Mouse (Mus musculus) lung, postnatal 25 days (tissue): ENCODE measurements around the gene Trim13.

ENCODE experiments used
- DNase-seq: peaks from one replicate; pipeline ENCODE4 v3.0.0; 2022; ENCODE audit warnings: low spot score

Gene Trim13

DNA sequence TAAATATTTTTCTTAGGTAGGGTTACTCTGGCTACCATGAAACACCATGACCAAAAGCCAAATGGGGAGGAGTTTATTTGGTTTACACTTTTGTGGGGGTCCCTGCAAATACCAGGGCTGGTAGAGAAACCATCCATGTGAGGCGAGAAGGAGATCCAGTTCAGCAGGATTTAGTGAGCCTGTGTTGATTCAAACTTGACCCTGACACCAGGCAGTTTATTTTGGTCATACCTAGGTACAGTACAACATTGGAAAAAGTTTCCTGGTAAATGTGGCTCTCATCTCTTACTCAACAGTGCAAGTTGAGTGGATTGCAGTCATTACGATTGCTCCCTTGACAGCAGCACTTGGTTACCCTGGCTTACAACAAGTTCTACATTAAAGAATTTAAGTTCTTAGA, 15.3 kb downstream of the Trim13 start:
- DNase-seq: peak; percentile 62

DNA sequence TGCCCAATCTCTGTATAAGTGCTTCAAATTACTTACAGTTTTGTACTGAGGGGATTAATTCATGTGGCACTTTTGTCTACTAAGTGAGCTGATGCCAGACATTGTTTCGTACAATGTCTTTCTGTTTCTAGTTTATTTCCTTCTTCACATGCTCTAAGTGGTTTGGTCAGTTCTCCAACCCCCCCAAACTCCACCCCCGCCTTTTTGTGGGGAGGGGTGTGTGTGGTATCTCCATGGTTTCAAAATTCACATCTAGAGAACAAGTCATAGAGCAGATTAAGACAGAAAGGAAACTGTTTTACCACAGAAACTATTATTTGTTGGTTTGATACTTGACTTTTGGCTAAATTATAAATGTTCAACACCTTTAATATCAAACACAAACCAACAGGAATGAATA, 22.3 kb downstream of the Trim13 start:
- no peak for DNase-seq

DNA sequence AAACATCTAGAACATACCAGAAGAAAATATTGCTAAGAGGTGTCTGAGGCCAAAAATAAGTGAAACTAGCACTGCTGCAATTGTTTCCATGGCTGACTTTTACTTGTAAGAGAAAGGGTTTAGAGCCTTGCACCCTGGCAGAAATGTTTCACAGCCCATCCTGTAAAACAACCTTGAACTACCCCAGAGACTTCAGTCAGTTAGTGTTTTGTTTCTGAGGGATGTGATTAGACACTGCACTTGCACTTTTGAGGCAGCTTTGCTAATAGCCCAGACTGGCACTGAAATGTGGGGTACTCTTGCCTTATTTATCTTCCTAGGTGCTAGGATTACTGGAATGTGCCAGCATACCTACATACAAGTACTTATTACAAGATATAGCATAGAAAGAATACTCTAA, 37.9 kb downstream of the Trim13 start:
- DNase-seq: no peak

DNA sequence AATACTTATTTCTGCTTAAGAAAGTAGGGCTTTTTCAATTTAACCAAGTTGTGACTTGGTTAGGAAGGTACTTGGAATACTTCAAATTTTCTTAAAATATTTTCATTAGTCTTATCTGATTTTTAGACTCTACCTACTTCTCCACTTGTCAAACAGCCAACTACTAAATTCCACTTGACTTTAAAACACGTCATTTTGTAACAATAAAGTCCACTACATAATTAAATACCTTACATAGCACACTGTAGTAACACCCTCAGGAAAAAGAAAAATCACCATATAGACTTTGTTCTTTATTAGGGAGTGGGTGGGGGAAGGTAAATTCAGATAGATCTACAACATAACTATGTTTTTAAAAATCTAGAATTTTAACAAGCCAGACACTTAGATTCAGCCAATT, 44.6 kb downstream of the Trim13 start:
- peak; percentile 44 for DNase-seq

DNA sequence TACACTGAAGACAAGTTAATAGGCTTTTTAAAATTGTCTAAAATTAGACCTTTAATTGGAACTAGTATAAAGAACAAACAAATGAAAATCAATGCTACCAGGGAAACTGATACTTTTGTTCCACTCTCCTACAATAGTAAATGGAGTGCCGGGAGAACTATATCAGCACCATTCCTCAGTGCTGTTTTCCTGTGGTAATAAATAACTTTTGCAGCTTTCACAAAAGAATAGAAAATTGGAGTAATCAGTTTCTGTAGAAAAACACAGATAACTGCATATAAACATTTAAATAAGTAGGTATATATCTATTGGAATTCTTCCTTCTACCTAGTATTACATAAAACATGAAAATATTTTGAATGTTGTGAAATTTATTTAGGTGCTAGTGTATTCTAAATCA, 47.5 kb downstream of the Trim13 start:
- no peak for DNase-seq

DNA sequence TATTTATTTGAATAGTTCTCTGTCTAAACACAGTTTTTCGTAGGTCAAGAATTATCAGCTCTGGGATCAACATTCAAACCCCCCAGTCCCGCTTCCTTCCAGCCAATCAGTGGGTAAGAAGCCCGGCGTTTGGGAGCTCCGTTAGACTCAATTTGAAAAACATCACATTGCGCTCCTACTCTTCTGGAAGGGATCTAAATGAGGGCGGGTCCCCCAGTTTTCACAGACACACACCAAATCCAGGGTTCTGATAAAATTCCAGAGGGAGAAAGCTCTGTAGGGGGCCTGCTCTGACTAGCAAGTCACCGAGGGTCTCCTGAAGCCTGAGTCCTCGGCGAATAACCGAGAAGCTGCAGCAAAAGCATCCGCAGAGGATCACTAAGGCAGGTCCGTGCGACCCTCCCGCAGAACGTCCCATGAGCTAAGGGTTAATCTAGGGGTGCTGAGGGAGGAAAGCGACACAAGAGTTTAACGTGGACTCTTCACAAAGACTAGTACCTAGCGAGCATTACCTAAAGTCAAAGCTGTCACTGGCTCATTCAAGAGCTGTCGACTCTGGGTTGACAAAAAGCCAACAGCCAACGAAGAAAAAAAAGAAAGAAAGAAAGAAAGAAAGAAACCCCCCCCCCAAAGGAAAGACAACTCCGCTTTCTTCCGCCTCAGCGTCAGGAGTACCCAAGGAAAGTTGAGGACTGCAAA, 49.3 kb downstream of the Trim13 start:
- peak; percentile 27 for DNase-seq

DNA sequence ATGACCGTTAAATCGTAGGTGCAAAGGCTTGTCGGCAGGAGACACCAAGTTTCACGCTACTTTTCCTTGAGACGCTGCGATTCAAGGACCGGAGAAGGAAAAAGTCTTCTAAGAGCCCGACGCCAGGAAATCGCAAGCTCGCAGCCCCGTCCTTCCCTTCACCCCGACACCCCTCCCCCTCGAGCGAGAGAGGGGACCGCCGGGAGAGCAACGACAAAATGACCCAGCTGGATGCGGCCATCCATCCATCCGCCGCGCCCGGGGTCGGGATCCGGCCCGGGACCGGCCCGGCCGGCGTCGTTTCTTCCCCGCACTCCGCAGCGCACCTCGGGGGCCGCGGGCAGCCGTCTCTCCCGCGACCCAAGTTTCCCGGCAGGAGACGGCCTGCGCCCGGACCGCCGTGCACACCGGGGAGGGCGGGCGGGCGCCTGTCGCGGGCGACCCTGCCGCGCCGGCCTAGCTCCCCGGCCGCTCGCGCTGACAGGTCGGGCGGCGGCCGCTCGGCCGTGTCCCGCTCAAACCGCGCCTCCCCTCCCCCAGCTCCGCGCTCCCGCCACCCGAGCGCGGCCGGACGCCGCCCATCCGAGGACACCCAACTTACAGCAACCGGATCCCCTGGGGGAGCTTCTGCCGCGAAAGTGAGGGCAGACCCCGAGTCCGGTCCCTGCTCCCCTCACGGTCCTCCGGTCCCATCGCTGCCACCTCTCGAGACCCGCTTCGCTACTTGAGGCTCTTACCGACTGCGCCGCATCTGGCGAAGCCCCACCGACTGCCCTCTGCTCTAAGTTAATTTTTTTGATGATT, 50.0 kb downstream of the Trim13 start:
- DNase-seq: peak; percentile 32

DNA sequence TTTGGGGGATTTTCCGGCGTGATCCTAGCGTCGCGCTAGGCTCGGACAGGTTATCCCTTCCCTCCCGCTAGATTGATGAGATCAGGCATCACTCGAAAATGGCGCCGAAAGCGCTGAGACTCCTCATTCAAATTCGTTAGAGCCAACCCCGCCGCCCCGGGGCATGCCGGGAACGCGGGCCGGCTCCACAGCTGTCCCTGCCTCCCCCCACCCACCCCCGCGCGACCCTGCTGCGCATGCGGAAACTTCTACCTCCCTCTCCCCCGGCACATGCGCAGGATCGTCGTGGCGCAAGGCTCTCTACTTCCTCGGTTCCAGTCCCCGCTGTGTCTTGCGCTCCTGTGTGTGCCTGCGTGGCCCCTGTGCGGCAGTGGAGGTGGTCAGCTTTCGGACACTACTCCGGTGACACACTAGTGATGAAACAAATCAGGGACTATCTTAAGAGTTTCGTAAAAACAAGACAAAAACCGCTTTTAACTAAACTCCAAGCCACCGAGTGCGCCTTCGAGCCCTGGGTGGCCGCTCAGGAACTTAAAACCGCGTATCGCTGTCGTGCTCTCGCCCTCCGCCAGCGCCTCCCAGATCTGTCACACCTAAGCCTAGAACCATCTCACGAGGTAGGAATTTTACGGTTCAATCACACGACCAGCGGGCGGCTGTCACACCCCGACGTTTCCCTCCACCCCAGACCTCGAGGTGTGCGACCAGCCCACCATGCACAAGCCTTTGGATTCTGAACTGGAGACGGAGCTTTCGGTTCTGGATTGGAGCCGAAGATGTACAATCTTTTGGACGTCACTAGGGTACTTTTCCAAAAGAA, 50.8 kb downstream of the Trim13 start:
- peak; percentile 96 for DNase-seq

DNA sequence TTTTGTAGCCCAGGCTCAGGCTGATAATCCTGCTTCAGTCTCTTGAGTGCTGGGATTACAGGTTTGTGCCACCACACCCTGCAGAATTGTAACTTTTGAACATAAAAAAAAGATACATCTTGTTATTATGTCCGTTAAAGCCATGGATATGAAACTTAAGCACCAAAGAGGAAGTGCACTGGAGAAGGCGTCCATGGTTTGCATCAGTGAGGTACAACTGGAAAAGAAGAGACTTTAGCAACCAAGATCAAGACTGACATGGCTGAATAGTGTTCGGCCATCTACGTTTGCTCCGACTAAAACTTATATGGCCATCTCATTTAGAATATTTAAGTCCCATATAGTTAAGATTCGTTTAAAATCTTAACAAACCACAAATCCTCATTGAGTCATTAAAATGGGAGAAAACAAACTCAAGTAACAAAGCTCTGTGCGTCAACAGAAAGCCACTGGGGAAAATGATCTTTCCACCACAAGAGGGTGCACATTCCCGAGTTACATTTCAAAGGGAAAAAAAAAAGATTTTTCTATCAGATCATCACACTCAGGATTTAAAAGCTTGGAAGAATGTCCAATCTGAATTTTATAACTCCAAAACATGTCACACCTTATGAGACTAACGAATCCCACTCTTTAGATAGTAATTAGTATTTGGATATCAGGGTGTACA, 52.4 kb downstream of the Trim13 start:
- peak; percentile 56 for DNase-seq
